Mouse (Mus musculus) adrenal gland, postnatal 14 days (tissue): ENCODE measurements at regions not wholly inside any gene's neighbourhood (a gene's known extent, or its start where the extent isn't known, plus 50 kb on each side); places are given as distances from the start of the nearest gene placed in this dataset.
"Not testable (repeated sequence)": the region's sequence is repeated elsewhere in the genome, so short reads cannot be mapped to it uniquely, and the experiment has no call there.

Source experiments
- DNase-seq: peaks from one replicate; pipeline ENCODE4 v3.0.0; 2021; ENCODE audit warnings: mixed read lengths

GRCm38 (mm10) chr3:18522562-18522961, 574.4 kb downstream of the Cypt12 start:
- no peak for DNase-seq

GRCm38 (mm10) chr3:18524011-18524410, 575.8 kb downstream of the Cypt12 start:
- no peak for DNase-seq

- DNase-seq = no peak
These were observed 609.0 kb downstream of the Cypt12 start for GRCm38 (mm10) chr3:18557201-18557600.

- DNase-seq = no peak
These were observed 612.1 kb downstream of the Cypt12 start for GRCm38 (mm10) chr3:18560282-18560785.

- not testable (repeated sequence) for DNase-seq
These were observed 632.9 kb downstream of the Cypt12 start for GRCm38 (mm10) chr3:18580911-18581626.

- no peak for DNase-seq
These were observed 672.4 kb downstream of the Cypt12 start for GRCm38 (mm10) chr3:18620608-18621007.

GRCm38 (mm10) chr3:18623831-18624304, 675.7 kb downstream of the Cypt12 start:
- peak; percentile 68 for DNase-seq

- peak; percentile 54 for DNase-seq
These were observed 676.4 kb downstream of the Cypt12 start for GRCm38 (mm10) chr3:18624381-18625145.

GRCm38 (mm10) chr3:18625395-18626328, 677.5 kb downstream of the Cypt12 start:
- DNase-seq = peak; percentile 33

- no peak for DNase-seq
These were observed 678.2 kb downstream of the Cypt12 start for GRCm38 (mm10) chr3:18626375-18626774.

- DNase-seq = no peak
These were observed 678.6 kb downstream of the Cypt12 start for GRCm38 (mm10) chr3:18626820-18627219.

GRCm38 (mm10) chr3:18629233-18629632, 681.0 kb downstream of the Cypt12 start:
- DNase-seq = no peak

GRCm38 (mm10) chr3:18631601-18632000, 683.4 kb downstream of the Cypt12 start:
- DNase-seq = no peak

- no peak for DNase-seq
These were observed 686.6 kb downstream of the Cypt12 start for GRCm38 (mm10) chr3:18634855-18635254.

- no peak for DNase-seq
These were observed 689.3 kb downstream of the Cypt12 start for GRCm38 (mm10) chr3:18637553-18637952.

GRCm38 (mm10) chr3:18640286-18640685, 692.1 kb downstream of the Cypt12 start:
- no peak for DNase-seq

- DNase-seq = no peak
These were observed 693.5 kb downstream of the Cypt12 start for GRCm38 (mm10) chr3:18641688-18642087.

GRCm38 (mm10) chr3:18643408-18644035, 695.3 kb downstream of the Cypt12 start:
- DNase-seq = no peak

- peak; percentile 10 for DNase-seq
These were observed 697.3 kb downstream of the Cypt12 start for GRCm38 (mm10) chr3:18645481-18645880.

GRCm38 (mm10) chr3:18645927-18646326, 697.7 kb downstream of the Cypt12 start:
- DNase-seq = no peak

GRCm38 (mm10) chr3:18653557-18653956, 705.3 kb downstream of the Cypt12 start:
- DNase-seq = no peak

GRCm38 (mm10) chr3:18665738-18666137, 717.5 kb downstream of the Cypt12 start:
- no peak for DNase-seq
